Mouse (Mus musculus) gastrocnemius, postnatal 4 days (tissue): ENCODE data around the gene Sephs1. TPM values are rescaled to one million over a fixed set of nuclear protein-coding genes. Genes with fewer than 3 reads are reported as not detected.
"Not testable (repeated sequence)": the region's sequence is repeated elsewhere in the genome, so short reads cannot be mapped to it uniquely, and the experiment has no call there.

Experiments
- DNase-seq, 2 experiments: peaks; one replicate each; pipeline ENCODE4 v3.0.0; 2021 to 2022; ENCODE audit warnings: low spot score in 2 of 2, mixed read lengths in 2 of 2
- total RNA-seq, 2 experiments: library from RNA; stranded (reverse); gene quantifications; 2 replicates each; pipeline ENCODE4 v1.2.3; 2021

The Sephs1 gene
- total RNA-seq, 2 experiments from 2014 or later, result 38.9 to 39.9 TPM

GRCm38 (mm10) chr2:4902346-4902745 is 21.0 kb downstream of the Sephs1 start:
- no peak for DNase-seq

- DNase-seq, result no peak
Observed at GRCm38 (mm10) chr2:4907120-4907519, 25.8 kb downstream of the Sephs1 start.

DNA sequence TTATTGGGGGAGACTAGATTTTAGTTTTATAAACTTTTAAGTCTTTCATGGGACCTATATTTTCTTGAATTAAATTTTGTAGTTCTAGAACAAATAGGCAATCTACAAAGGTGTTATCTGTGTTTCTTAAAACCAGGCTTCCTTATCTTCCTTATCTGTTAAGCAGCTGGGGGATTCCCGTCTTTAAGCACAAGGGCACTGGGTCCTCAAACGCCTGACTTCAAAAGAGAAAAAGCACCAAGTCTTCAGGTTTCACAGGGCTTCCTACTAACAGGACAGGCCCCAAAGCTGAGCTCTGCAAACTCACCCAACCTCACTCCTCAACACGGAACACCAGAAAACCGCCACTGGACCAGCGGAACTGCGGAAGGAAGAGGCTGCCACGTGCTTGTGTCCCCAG is 26.6 kb downstream of the Sephs1 start:
- no peak for DNase-seq

- DNase-seq, result no peak
Observed at GRCm38 (mm10) chr2:4908771-4909315, 27.5 kb downstream of the Sephs1 start.

DNA sequence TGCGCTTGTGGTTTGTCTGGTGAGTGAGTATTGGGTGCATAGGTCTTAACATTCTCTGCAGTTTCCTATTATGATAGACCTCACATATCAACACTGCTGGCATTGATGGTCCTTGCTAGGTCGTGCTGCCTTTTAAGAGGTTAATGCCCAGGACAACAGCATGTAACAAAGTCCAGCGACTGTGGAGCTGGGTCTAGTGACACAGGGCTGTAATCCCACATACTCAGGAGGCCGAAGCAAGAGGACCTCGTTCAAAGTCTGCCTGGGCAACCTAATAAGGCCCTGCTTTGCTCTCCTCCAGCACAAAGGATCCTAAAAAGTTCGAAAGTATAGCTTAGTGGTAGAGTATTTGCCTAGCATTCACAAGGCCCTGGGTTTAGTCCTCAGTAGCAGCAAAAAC is 28.5 kb downstream of the Sephs1 start:
- no peak for DNase-seq

DNA sequence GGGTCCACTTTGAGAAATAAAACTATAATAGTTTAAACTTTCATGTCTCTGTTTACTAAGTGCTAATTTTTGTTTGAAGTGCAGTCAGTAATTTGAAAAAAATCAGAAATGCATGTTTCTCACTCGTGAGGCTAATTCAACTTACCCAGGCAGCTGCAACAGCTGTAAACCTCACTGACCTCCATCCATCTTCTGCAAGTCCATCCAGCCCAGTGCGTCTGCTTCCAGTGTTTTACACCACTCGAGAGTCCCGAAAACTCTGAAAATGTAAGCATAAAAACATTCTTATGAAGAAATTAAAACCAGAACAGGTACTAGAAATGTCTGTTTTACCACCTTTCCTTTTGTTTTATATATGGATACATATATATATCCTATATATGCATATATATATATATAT is 29.2 kb downstream of the Sephs1 start:
- DNase-seq, result no peak

- no peak for DNase-seq
Observed at GRCm38 (mm10) chr2:4913949-4914348, 32.6 kb downstream of the Sephs1 start.

DNA sequence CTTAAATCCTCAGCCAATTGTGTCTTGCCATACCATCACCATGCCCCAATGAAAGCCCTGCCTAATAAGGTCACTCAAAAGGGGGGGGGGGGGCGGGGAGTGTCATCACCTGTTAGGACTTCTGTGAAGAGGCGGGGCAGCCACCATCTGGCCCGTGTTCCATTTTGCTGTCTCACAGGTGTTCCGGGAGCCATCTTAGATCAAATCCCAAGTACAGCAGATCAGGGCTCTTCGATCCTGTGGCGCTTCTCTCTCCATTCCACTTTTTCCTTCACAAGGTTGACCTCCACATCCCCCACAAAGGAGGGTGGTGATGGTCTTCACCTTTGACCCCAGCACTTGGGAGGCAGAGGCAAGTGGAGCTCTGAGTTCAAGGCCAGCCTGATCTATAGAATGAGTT is 34.7 kb downstream of the Sephs1 start:
- no peak for DNase-seq

- peak in 1 of 2 experiments; percentile 33 for DNase-seq
Observed at GRCm38 (mm10) chr2:4917326-4918021, 36.1 kb downstream of the Sephs1 start.

GRCm38 (mm10) chr2:4918860-4919739 is 37.7 kb downstream of the Sephs1 start, which contains the start of gene Phyh:
Phyh (plus strand) TSS chr2:4919019.
- peak; percentile 58 to 82 for DNase-seq

GRCm38 (mm10) chr2:4921019-4921418 is 39.7 kb downstream of the Sephs1 start:
- DNase-seq, result no peak

DNA sequence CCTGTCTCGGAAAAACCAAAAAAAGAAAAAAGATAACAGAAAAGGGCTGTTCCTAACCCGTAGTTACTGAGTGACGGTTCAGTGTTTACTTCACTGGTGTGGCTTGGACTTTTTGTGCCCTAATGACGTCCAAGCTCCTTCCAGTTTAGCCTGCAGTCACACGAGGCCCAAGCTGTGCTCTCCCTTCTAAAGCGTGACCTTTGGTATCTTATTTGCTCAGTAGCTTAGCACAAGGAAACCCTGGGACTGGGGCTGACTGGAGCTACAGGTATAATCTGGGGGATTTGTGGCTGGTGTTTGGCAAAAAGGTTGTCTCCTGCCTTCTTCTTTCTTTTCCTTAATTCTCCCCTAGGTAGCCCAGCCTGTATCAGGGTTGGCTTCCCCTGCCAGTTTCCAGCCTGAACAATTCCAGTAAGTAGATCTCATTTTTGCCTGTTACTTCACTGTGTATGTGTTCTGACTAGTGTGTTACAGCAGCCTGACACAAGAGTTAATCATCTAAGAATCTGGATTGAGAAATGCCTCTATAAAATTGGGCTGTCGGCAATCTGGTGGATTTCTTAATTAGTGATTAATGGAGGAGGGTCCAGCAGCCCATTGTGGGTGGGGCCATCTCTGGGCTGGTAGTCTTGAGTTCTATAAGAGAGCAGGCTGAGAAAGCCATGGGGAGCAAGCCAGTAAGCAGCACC is 41.3 kb downstream of the Sephs1 start:
- no peak for DNase-seq

DNA sequence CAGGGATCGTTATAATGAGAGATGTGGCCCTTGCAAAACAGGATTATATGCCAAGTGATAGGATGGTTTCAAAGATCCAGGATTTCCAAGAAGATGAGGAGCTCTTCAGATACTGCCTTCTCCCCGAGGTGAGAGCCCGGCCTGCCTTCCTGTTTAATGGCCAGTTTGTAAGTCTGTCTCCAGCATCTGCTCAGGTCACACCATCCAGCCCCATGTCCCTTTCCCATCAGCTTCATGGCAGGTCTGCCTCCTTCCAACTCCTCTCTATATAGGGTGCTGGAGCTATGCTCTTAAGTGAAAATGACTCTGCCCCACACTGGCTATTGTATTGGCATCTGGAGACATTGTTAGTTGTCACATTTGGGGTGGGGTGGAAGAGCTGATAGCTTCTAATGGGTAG is 46.0 kb downstream of the Sephs1 start:
- no peak for DNase-seq

DNA sequence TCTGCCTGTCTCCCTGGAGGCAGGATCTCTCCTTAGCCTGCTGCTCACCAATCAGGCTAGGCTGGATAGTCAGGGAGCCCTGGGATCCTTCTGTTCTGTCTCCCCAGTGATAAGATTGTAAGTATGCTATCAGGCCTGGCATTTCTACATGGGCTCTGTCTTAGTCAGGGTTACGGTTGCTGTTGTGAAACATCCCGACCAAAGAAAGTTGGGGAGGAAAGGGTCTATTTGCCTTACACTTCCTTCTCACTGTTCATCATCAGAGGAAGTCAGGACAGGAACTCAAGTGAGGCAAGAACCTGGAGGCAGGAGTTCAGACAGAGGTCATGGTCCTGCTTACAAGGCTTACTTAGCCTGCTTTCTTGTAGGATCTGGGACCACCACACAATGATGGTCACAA is 47.9 kb downstream of the Sephs1 start:
- DNase-seq, result no peak

DNA sequence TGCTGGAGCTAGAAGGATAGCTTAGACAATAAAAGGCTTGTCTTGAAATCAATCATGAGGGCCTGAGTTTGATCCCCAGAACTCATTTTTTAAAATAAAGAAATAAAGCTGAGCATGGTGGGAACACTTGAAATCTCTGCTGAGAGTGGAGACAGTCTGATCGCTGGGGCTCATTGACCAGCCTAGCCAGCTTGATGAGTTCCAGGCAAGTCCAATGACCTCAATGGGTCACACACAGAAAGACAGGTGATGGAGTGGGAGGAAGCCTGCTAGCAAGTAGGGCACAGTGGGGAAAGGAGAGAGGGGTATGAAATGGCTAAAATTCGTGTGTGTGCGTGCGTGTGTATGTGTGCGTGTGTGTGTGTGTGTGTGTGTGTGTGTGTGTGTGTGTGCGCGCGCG is 53.2 kb downstream of the Sephs1 start:
- no peak for DNase-seq

- no peak for DNase-seq
Observed at GRCm38 (mm10) chr2:4937931-4938330, 56.6 kb downstream of the Sephs1 start.

DNA sequence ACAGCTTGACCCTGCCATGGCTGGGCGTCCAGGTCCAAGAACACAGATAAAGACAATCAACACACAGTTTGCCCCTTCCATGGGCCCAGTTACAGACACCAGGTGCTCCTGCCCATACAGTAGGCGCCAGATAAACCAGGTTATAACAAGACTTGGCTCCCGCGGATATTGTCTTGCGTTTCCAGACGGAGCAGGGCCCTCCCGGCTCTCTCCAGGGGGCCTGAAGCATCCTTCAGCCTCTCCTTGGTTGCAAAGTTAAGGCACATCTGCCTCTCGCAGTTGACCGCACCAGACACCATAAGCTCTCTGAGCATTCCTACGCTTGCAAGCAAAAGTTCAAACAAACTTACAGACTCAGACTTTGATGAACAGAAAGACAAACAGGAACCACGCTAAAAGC is 59.5 kb downstream of the Sephs1 start:
- DNase-seq, result no peak

DNA sequence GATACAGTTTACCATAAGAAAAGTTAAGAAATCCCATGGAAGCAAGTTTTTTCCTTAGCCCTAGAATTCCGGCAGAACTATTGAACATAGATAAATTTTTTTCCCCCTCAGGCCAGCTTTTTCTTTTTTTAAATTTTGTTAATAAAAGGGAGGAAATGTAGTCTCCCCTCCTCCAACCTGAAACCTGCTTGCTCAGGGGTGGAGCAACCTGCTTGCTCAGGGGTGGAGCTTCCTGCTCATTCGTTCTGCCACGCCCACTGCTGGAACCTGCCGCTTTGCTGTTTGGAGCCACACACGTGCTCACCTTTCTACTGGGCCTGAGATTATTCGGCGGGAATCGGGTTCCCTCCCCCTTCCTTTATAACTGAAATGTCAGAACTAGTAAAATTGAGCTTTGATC is 68.3 kb downstream of the Sephs1 start:
- not testable (repeated sequence) for DNase-seq

DNA sequence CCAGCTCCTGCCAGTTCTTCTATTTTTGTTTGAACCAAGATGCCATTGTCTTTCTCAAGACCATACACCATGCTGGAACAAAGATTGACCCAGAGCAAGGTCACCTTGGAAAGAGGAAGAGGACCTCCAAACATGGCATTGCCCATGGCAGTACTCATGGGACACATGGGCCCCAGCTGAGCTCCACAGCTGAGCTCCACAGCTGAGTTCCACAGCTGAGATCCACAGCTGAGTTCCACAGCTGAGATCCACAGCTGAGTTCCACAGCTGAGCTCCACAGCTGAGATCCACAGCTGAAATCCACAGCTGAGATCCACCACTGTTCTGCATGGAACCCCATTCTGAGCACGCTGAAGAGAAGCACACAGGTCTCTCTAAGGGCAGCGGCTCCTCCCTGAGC is 69.6 kb downstream of the Sephs1 start:
- no peak for DNase-seq

DNA sequence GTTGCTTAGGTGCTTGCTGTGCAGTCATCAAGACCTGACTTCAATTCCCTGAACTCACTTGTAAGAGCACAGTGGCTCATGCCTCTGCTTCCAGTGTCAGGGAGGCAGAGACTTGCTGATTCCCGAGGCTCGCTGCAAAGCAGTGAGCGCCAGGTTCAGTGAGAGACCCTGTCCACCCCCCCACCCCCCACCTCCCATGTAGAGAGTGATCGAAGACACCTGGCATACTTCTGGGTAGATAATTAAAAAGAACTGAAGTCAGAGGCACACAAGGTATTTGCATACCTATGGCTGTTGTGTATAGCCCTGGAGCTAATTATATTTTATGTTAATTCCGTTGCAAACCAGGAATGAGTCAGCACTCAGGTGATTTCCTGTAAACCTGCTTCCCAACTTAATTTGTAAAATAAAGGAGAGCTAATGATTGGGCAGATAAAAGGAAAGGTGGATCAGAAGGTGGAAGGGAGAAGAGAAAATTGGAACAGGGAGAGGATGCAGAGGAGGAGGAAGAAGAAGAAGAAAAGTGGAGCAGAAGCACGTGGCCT is 72.9 kb downstream of the Sephs1 start:
- no peak for DNase-seq

- DNase-seq, result no peak
Observed at GRCm38 (mm10) chr2:4958039-4958438, 76.7 kb downstream of the Sephs1 start.
